Comparison of ENCODE assay signal across 9 mouse cellular contexts in genomic region chr7:3366705-3367516, GRCm38 (mm10). TPM values are rescaled to one million over a fixed set of nuclear protein-coding genes. Genes with fewer than 3 reads are reported as not detected.
DNase-seq lines count a peak whose midpoint lies in the region; ATAC-seq lines count a peak whose summit lies in the region.
"Had no signal": no experiment of that assay in that cellular context is flagged by ENCODE, and none has a peak within 500 bp of the region (broad histone marks: within the 10 kb centered on the region; RNA-seq: fewer than 3 reads in every experiment).

No protein-coding gene starts in this region.

- H3K27ac ChIP-seq in kidney, embryonic 14.5 days (ENCODE audit: low read depth, low read length): no peak overlapping the region
- no peak overlapping the region for H3K27ac ChIP-seq in midbrain, embryonic 14.5 days (replicated peaks; ENCODE audit: low read depth, low read length)
- H3K27ac ChIP-seq: liver, embryonic 15.5 days had no signal

- WGBS in kidney, embryonic 14.5 days: 9% methylated on average over 42 of the region's 42 CpGs
- 21% methylated on average over 42 of the region's 42 CpGs for WGBS in midbrain, embryonic 14.5 days

- ATAC-seq in kidney, embryonic 14.5 days (ENCODE audit: low FRiP score, low TSS enrichment): peak; percentile 34; the same call in 1 of the 2 replicates
- ATAC-seq in granulocyte monocyte progenitor cell, adult 5-6 weeks (replicated peaks; ENCODE audit: poor library complexity, severe bottlenecking): peak; percentile 41
- peak; percentile 57; the same call in 1 of the 2 replicates for ATAC-seq in midbrain, embryonic 14.5 days (ENCODE audit: low FRiP score, low TSS enrichment)

- H3K4me1 ChIP-seq in kidney, embryonic 14.5 days (ENCODE audit: control insufficient read depth, insufficient read depth, low read length): peaks cover 8% of the 10 kb centered on the region; the same call in 1 of the 2 replicates
- H3K4me1 ChIP-seq in midbrain, embryonic 14.5 days (ENCODE audit: control insufficient read depth, insufficient read depth, low read length): 0 out of 2 replicates have a peak, but pooled peaks cover 5% of the 10 kb centered on the region
- H3K4me1 ChIP-seq: liver, embryonic 15.5 days had no signal

- no peak overlapping the region for H3K9ac ChIP-seq in kidney, embryonic 14.5 days (ENCODE audit: low read depth, low read length)
- no peak overlapping the region for H3K9ac ChIP-seq in midbrain, embryonic 14.5 days (replicated peaks; ENCODE audit: low read length)
- H3K9ac ChIP-seq: liver, embryonic 15.5 days had no signal

- H3K9me3 ChIP-seq in kidney, embryonic 14.5 days (ENCODE audit: control insufficient read depth, low read length): no peaks in the 10 kb centered on the region
- no peaks in the 10 kb centered on the region for H3K9me3 ChIP-seq in midbrain, embryonic 14.5 days (ENCODE audit: control insufficient read depth, low read length)
- H3K9me3 ChIP-seq: liver, embryonic 15.5 days had no signal

- peak overlapping the region; percentile 14 for H3K4me3 ChIP-seq in kidney, embryonic 14.5 days (ENCODE audit: low read length)
- no peak overlapping the region for H3K4me3 ChIP-seq in midbrain, embryonic 14.5 days (replicated peaks; ENCODE audit: low read depth, low read length)
- H3K4me3 ChIP-seq: erythroblast, embryonic 14.5 days; liver, embryonic 15.5 days had no signal

- H3K36me3 ChIP-seq in kidney, embryonic 14.5 days (ENCODE audit: control insufficient read depth, insufficient read depth, low read length): no peaks in the 10 kb centered on the region
- H3K36me3 ChIP-seq in midbrain, embryonic 14.5 days (ENCODE audit: control insufficient read depth, insufficient read depth, low read length): peaks cover 24% of the 10 kb centered on the region
- H3K36me3 ChIP-seq: liver, embryonic 15.5 days had no signal

- no peak for DNase-seq in kidney, adult 18-20 months
- peak; percentile 43 for DNase-seq in brain, adult 2 months (ENCODE audit: low read depth, low spot score)
- DNase-seq in midbrain, embryonic 14.5 days: no peak
- DNase-seq in spleen, adult 12 weeks (ENCODE audit: low spot score): no peak
- no peak for DNase-seq in gastrocnemius, postnatal 4 days (ENCODE audit: low spot score in 2 of 2)

- peak overlapping the region; percentile 33 for H3K4me2 ChIP-seq in kidney, embryonic 14.5 days (replicated peaks; ENCODE audit: low read depth, low read length)
- H3K4me2 ChIP-seq in midbrain, embryonic 14.5 days (ENCODE audit: low read length): peak overlapping the region; percentile 28; the same call in 1 of the 2 replicates
- H3K4me2 ChIP-seq: liver, embryonic 15.5 days had no signal

- H3K27me3 ChIP-seq in kidney, embryonic 14.5 days (ENCODE audit: control insufficient read depth, insufficient read depth, low read length): peaks cover 8% of the 10 kb centered on the region; the same call in 1 of the 2 replicates
- H3K27me3 ChIP-seq in midbrain, embryonic 14.5 days (ENCODE audit: control insufficient read depth, insufficient read depth, low read length): 0 out of 2 replicates have a peak, but pooled peaks cover 6% of the 10 kb centered on the region

RNA-seq across cellular contexts. Expression of gene Cacng8, which starts 23.6 kb away (rescaled TPM):
- 1.8 and 2.7 TPM in 2 replicates for polyA plus RNA-seq in kidney, embryonic 14.5 days (2014; fragmentation: Nextera tagmentation; extraction: Ambion mirVana)
- total RNA-seq in granulocyte monocyte progenitor cell, adult 5-6 weeks (2014; fragmentation: Nextera tagmentation): 1.9 TPM in 1 of 2 replicates, not detected in the other
- total RNA-seq in granulocyte monocyte progenitor cell, adult 5-6 weeks (2017): not detected in 2 replicates
- polyA plus RNA-seq in midbrain, embryonic 14.5 days (2014; fragmentation: Nextera tagmentation; extraction: Ambion mirVana): 12.5 and 12.8 TPM in 2 replicates
- total RNA-seq in gastrocnemius, postnatal 4 days (2021): not detected
- polyA plus RNA-seq: erythroblast, embryonic 14.5 days; liver, embryonic 15.5 days had no signal

RNA-seq across cellular contexts. Expression of gene Cacng7, which starts 34.2 kb away (rescaled TPM):
- 2.2 and 2.8 TPM in 2 replicates for polyA plus RNA-seq in kidney, embryonic 14.5 days (2014; fragmentation: Nextera tagmentation; extraction: Ambion mirVana)
- not detected in 2 replicates for total RNA-seq in granulocyte monocyte progenitor cell, adult 5-6 weeks (2014; fragmentation: Nextera tagmentation)
- total RNA-seq in granulocyte monocyte progenitor cell, adult 5-6 weeks (2017): not detected in 2 replicates
- 5.0 and 5.9 TPM in 2 replicates for polyA plus RNA-seq in midbrain, embryonic 14.5 days (2014; fragmentation: Nextera tagmentation; extraction: Ambion mirVana)
- 10 to 100 TPM; 18.9 to 20.5 TPM for total RNA-seq in gastrocnemius, postnatal 4 days (2021)
- polyA plus RNA-seq: erythroblast, embryonic 14.5 days had no signal

RNA-seq across cellular contexts. Expression of gene Cacng6, which starts 57.1 kb away (rescaled TPM):
- polyA plus RNA-seq in kidney, embryonic 14.5 days (2014; fragmentation: Nextera tagmentation; extraction: Ambion mirVana): not detected in 2 replicates
- not detected in 2 replicates for total RNA-seq in granulocyte monocyte progenitor cell, adult 5-6 weeks (2014; fragmentation: Nextera tagmentation)
- not detected in 2 replicates for total RNA-seq in granulocyte monocyte progenitor cell, adult 5-6 weeks (2017)
- polyA plus RNA-seq in midbrain, embryonic 14.5 days (2014; fragmentation: Nextera tagmentation; extraction: Ambion mirVana): 0.18 TPM in 1 of 2 replicates, not detected in the other
- total RNA-seq in gastrocnemius, postnatal 4 days (2021): 10 to 100 TPM; 76.0 to 76.4 TPM
- polyA plus RNA-seq: erythroblast, embryonic 14.5 days had no signal

Comparison
In these comparisons a context has a peak if more than half of its experiments do, and no peak if none do; other contexts are left out.
1. RNA of gene Cacng7, which starts 34.2 kb away (total RNA-seq): 18.9 to 20.5 TPM in gastrocnemius, postnatal 4 days; not detected in granulocyte monocyte progenitor cell, adult 5-6 weeks; every median in the first group is over 10 times any median in the second.
2. RNA of gene Cacng6, which starts 57.1 kb away (total RNA-seq): 76.0 to 76.4 TPM in gastrocnemius, postnatal 4 days; not detected in granulocyte monocyte progenitor cell, adult 5-6 weeks; every median in the first group is over 10 times any median in the second.
3. Peak in every context shown above with its lines, with median percentiles within 50 percentile points of each other: ATAC-seq.